In genomic region chr5:105572160-105572692, GRCm38 (mm10) we compare ENCODE assay signal across 15 mouse cellular contexts.
"Had no signal": no experiment of that assay in that cellular context is flagged by ENCODE, and none has a peak within 500 bp of the region (broad histone marks: within the 10 kb centered on the region; RNA-seq: fewer than 3 reads in every experiment).

No protein-coding gene starts in this region.

- ATAC-seq: intestine, embryonic 16.5 days had no signal

- H3K4me1 ChIP-seq: limb, embryonic 15.5 days; neural tube, embryonic 15.5 days had no signal

- H3K4me3 ChIP-seq: limb, embryonic 15.5 days; midbrain, embryonic 10.5 days; myocyte; neural tube, embryonic 15.5 days had no signal

- H3K9me3 ChIP-seq: limb, embryonic 15.5 days; midbrain, embryonic 10.5 days; neural tube, embryonic 15.5 days had no signal

- H3K27ac ChIP-seq: limb, embryonic 15.5 days; midbrain, embryonic 10.5 days; neural tube, embryonic 15.5 days; stomach, postnatal 0 days had no signal

- H3K4me2 ChIP-seq: limb, embryonic 15.5 days; neural tube, embryonic 15.5 days had no signal

- DNase-seq: kidney, postnatal 10 days; layer of hippocampus, adult 9-11 months; layer of hippocampus, postnatal 36 days; lung, adult 2 months; lung, postnatal 10 days; lung, postnatal 4 days; midbrain, embryonic 14.5 days; right cerebral cortex, adult 18-20 months; thymus, postnatal 4 days had no signal

- H3K36me3 ChIP-seq: midbrain, embryonic 10.5 days; neural tube, embryonic 15.5 days had no signal

- H3K27me3 ChIP-seq: limb, embryonic 15.5 days; neural tube, embryonic 15.5 days had no signal

- H3K9ac ChIP-seq: limb, embryonic 15.5 days; neural tube, embryonic 15.5 days had no signal
